Mouse (Mus musculus): ENCODE data around the gene BC005537.
"Not testable (repeated sequence)": the region's sequence is repeated elsewhere in the genome, so short reads cannot be mapped to it uniquely, and the experiment has no call there.

The BC005537 gene

DNA sequence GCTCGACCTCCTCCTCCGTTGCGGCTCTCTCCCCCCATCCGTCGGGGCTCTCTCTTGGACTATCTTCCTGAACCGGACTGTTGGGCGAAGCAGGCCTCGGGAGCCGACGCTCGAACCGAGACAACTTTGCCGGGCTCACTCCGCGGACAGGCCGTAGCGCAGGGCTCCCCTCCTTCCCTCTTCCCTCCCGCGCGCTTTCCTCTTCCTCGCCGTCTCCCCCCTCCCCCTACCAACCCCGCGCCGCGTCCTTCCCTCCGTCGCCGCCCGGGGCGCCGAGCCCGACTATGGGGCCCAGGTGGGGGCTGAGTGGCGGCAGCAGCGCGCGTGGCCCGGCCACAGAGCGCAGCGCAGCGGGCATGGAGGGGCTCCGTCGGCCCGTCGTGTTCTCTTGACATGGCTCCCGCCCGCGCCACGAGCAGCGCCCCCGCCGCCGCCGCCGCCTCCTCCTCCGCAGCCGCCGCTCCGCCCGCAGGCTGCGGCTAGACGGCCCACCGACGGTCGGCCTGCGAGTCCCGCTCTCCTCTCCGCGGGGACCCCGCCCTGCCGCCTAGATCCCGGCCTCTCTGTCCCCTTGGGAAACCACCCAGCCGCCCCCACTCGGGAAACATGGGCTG lies at the start of gene BC005537:
Gene BC005537, plus strand, starts transcription at position 350 of the 614 bp plus-strand sequence.
- in situ Hi-C loops (cut with MboI, MseI) = no loop called here

DNA sequence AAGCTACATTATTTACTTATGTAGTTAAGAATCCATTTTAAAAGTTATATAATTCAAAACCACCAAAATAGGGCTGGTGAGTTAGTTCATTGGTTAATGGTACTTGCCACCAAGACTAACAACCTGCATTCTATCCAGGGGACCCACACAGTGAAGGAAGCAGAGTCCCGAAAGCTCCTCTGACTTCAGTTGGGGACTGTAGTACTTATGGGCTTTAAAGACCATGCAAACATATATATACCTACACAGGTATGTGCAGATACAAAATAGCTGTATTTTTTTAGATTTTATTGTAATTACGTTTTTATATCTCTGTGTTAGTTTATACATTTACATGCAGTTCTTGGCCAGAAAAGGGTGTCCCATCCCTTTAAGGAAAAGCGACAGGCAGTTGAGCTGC lies 44.7 kb upstream of the BC005537 start:
- in situ Hi-C loops (cut with MboI, MseI) = loop anchor here (5.0 kb wide), 1 partner anchor 51 kb away; no protein-coding TSS in a partner anchor

DNA sequence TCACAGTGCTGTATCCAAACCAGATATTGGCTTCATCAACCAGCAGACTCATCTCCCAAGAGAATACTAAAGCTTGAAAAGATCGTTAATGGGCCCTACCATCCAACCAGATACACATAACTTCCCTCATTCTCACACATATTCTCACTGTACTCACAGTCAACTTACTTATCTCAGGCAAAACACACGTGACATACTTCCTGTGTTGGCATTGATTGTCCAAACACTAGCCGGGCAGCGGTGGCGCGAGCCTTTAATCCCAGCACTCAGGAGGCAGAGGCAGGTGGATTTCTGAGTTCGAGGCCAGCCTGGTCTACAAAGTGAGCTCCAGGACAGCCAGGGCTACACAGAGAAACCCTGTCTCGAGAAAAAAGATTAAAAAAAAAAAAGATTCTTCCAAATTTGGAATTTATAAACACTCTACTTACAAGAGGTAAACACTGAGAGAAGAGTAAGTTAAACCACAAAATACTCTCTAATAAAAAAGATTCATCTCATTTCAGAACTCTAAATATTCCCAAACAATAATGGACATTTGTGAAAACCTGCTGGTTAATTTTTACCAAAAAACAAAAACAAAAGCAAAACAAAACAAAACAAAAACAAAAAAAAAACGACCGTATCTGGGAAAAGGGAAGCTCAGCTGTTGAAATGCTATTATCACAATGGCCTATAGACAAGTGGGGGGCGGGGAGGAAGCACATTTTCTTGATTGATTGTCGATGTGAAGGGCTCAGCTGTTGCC lies 43.5 kb upstream of the BC005537 start:
- in situ Hi-C loops (cut with MboI, MseI) = loop anchor here (5.0 kb wide), 1 partner anchor 49 kb away; no protein-coding TSS in a partner anchor

DNA sequence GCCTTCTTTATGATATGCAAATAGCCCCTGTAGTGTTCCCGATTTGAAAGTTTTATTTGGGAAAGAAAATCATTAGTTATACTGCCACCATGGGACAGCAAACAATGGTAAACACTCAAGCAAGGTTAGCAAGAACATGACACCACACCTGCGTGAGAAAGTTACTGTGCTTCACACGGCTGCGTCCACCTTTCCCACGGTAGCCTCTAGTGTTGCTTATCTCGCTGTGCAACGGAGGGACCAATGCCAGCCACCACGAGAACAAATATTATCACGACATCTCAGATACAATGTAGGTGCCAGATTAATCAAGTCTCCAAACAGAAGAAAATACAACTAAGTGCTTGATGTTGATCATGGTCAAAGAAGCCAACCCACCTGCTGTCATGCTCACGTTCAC lies 42.0 kb upstream of the BC005537 start:
- in situ Hi-C loops (cut with MboI, MseI) = loop anchor here (5.0 kb wide), 1 partner anchor 48 kb away; no protein-coding TSS in a partner anchor

DNA sequence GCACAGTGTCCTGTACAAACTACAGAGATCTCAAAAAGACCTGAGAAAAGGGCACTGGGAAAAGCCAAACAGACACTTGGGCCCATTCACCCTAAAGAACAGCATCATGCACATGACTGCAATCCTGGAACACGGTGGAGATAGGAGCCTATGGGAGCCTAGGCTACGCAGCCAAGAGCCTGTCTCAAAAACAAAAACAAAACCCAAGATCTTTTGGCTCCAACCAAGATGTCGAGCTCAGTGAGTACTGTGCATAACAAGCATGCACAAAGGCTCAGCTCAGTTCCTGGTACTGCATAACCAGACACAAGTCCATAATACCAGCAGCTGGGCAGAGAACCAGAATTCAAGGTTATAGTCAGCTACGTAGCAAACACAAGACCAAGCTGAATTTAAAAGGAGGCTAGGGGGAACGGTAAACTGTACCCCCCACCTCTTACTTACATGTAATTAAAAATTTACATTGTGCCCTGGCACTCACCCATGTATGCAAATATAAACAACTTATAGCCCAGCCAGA lies 41.0 kb upstream of the BC005537 start:
- in situ Hi-C loops (cut with MboI, MseI) = no loop called here

DNA sequence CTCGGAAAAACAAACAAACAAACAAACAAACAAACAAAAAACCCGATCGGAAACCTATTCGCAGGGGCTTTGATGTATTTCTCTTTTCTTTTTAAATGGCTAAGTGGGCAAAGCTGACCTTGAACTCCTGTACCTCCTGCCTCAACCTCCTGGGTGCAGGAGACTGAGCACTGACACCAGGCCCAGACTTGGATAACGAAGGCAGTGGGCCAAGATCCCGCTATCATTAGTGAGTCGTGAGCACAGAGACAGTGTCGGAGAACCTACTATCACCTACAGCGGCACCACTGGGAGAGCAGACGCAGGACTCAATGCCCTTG lies 40.4 kb upstream of the BC005537 start:
- in situ Hi-C loops (cut with MboI, MseI) = no loop called here

DNA sequence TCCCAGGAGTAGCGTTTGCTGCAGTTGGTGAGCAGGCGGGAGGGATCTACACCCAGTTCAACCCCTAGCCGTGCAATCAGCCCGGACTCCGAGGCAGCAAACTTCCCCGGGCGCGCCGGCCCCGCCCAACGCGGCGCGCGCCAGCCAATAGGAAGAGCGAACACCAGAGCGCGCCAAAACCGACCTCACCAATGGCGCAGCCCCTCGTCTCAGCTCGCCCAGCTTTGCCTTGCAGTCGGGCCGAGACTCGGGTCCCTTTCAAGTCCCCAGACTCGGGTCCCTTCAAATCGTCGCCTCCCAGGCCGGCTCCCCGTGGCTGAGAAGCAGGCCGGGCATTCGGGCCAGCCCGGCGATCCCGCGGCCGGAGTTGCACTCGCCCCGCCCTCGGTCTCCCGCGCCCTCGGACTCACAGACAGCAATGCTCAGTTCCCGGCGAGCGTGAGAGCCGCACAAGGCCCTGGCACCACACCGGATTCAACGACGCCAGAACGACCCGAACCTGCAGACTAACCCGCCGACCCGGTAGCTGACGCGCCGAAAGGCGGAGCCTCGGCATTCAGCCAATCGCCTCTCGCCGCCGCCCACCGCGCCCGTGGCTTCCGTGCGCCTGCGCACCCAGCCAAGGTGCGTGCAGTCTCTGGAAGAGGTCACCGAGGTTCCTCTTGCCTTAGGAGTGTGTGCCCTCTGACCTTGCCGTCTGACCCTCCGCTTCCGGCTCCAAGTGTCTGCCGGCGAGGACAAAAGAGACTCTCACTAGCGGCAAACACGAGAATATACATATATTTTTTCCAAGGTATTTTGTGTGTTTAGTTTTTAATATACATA lies 39.8 kb upstream of the BC005537 start, which contains the start of gene Gmnn:
Gene Gmnn, minus strand, starts transcription at position 521 of the 825 bp plus-strand sequence.
- in situ Hi-C loops (cut with MboI, MseI) = no loop called here

DNA sequence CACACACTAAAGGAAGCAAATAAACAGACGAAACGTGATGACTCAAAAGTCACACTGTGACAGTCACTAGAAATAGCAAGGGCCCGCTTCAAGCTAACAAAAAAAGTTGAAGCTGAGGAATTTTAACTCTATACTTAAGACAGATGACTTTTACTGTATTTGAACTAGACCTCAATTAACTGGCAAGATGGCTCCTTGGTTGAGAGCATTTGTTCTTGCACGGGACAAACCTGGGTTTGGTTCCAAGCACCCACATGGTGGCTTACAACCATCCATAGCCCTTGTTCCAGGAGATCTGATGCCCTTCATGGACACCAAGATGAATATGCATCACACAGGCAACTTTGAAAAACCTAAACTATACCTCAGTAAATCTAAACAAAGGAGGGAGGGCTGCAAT lies 39.2 kb upstream of the BC005537 start:
- in situ Hi-C loops (cut with MboI, MseI) = no loop called here

DNA sequence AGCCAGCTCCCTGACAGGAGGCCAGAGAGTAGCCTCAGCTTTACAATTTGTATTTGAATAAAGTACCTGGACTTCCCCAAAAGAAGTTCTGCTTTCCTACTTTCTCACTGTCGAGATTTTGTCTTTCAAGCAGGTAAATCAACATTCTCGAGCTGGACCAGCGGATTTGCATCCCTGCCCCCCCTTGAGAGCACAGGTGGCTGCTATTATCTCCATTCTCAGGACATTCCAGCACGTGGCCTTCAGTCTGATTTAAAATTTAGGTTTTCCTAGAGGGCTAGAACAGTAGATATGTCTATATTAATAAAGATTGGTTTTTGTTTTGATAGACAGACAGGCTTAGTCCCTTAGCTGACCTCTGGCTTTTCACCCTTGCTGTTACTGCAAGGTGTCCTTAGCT lies 33.6 kb upstream of the BC005537 start:
- in situ Hi-C loops (cut with MboI, MseI) = not testable (repeated sequence)

DNA sequence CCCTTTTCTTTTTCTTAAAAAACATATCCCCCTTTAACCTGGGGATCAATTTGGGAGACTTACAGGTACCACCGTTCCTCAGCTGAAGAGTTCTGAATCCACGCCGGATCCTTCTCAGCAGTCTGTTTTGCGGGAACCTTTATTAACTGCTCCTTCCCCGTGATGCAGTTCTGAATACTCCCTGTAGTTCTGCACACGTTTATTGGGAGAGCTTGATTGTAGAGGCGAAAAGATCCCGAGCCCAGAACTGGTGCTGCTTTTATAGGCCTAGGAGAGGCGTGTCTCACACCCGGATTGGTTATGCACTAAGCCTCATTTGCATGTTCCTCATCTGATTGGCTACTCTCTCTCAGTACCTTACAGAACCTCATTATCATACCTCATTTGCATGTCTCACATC lies 30.0 kb upstream of the BC005537 start:
- in situ Hi-C loops (cut with MboI, MseI) = not testable (repeated sequence)

DNA sequence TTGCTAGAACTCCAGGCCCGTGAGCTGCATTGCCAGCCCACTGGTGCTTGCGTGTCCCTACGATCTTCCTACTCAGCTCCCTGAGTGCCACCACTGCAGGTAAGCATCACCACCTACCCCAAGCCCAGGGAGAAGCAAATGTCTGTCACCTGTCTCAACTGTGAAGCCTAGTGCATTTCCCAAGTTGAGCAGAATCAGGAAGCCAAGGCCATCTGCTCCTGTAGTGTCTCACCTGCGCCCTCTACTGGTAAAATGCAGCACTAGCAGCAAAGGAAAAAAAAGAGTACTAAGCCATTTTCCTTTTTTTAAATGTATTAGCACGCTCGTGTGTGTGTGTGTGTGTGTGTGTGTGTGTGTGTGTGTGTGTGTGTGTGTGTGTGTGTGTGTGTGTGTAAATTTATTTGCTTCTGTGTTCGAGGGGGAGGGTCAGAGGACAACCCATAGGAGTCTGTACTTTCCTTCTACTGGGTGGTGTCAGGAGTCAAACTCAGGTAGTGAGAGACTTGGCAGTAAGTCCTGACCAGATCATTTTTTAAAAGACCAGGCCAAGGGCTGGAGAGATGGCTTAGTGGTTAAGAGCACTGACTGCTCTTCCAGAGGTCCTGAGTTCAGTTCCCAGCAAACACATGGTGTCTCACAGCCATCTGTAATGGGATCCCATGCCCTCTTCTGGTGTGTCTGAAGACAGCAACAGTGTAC lies 25.2 kb upstream of the BC005537 start:
- in situ Hi-C loops (cut with MboI, MseI) = no loop called here

DNA sequence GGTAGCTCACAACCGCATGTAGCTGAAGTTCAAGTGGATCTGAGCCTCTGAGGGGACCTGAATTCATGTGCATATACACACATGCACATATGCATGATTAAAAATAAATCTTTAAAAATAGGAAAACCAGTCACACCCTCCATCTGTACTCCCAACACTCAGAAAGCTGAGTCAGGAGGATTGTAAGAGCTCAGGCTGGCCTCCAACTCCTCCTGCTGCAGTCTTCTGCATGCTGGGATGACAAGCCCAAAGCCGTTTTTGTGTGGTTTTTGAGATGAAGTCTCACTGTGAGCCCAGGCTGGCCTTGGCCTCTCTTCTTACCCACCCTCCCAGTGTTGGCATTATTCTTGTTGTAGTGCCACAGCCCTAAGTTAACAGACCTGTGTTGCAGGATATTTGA lies 23.4 kb upstream of the BC005537 start:
- in situ Hi-C loops (cut with MboI, MseI) = no loop called here

DNA sequence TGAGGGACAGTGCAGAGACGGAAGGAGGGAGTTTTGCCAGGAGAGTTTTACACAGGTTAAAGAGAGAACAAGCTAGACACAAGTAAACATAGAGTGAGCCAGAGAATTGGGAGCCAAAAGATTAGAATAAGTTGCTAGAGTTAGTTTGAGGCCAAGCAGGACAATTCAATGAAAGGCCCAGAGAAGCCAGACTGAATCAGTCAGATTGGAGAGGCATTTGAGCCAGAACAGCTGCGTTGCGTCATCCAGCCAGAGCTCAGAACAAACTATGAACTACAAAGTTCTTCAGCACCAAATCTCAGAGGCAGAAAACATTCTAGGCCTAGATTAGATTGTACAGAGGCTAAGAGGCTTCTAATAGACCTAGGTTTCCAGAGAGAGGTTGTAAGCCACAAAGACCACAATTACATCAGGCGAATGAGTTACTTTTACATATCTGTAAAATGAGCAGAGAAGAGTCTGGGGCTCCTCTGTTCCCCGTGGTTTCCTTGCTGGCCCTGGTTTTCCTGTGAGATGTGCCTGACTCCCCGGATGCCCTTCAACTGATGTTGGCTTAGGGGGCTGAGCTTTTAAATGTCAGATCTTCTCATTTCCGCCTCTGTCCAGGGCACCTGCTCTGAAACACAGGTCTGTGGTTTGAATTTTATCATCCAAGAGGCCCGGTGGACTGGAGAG lies 22.6 kb upstream of the BC005537 start:
- in situ Hi-C loops (cut with MboI, MseI) = no loop called here

DNA sequence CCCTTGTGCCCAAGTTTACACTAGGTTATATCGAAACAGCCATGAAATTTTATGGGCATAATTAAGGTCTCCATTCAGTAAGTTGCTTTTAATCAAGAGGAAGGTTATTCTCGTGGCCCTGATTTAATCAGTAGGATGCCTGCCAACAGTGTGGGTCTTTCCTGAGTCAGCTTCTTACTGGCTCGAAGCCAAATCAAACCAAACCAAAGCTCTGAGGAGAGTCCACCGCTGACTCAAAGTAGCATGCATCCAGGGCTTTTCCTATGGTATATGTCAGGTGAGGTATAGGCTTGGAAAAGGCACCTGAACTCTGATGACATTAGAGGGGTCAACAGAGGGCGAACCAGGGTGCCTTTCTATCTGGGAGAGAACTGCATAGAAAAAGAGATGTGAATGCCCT lies 19.5 kb upstream of the BC005537 start:
- in situ Hi-C loops (cut with MboI, MseI) = no loop called here

DNA sequence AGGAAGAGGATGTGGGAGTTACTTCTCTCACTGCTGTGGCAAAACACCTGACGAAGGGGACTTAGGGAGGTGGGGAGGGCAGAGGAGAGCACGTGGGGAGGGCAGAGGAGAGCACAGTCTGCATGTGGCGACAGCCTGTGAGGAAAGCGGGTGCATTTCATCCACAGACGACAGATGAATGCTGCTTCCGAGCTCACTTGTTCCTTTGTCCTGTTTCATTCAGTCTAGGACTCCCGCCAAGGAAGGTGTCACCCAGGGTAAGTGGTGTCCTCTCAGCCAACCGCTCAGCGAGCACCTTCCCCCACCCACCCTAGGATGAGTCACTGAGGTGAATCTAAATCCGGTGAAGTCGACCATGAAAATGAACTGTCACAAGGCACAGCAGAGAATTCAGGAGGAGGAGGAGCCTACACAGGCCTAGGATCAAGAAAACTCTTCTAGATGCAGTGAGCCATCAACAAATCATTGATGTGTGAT lies 15.4 kb upstream of the BC005537 start:
- in situ Hi-C loops (cut with MboI, MseI) = no loop called here

DNA sequence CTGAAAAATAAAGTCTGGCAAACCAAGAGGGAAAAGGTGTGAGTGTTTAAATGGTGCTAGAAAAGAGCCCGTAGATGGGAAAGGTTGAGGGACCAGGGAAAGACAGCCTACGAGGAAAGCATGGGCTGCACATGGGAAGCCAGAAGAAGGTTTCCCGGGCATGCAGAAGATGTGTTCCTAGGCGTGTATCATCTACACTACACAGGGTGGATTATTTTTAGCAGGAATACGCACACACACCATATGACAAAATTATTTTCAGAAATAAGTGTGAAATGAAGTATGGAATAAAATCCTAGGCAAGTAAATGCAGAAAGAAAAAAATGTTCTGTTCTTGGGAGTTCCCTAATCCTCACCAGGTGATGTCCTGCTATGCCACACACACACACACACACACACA lies 14.0 kb upstream of the BC005537 start:
- in situ Hi-C loops (cut with MboI, MseI) = no loop called here

DNA sequence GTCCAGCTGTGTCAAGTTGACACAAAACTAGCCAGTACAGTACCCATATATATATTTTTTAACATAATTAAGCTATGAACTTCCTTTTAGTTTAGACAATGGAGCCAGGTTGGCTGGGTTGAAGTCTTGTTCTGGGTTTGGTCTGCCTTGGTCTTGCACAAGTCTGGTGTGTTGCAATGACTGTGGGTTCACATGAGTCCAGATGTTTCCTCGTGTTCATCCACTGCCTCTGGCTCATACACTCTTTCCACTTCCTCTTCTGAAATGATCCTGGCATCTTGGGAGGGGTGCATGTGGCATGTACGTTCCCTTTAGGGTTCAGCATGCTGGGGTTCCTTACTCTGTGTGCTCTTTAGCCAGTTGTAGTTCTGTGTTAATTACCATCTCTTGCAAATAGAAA lies 10.1 kb upstream of the BC005537 start:
- in situ Hi-C loops (cut with MboI, MseI) = no loop called here

DNA sequence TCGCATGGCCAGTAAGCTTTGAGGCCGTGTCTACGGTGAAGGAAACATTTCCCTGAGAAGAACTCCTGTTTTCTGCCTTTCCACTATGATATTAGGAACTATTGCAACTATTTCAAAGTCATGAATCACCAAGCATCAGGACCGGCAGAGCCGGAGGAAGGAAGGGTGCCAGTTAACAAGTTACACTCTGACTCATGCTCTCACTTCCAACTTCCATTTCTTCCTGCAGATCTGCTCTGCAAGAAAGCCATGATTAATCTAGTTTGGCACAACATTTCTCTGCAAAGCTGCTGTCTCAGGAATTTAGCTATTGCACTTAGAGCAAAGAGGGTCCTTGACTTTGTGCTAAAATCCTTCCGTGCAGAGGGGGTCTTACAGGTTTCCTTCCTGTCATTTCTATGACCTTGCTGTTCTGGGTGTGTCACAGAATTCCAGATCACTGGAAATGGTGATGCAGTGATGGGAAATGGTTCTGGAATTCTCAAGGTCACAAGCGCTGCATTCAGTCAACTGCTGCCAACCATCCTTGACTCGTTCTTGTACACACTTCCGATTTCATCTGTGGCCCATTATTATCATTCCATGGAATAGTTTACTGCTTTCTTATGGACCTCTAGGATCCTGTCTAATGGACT lies 8.9 kb upstream of the BC005537 start:
- in situ Hi-C loops (cut with MboI, MseI) = no loop called here

DNA sequence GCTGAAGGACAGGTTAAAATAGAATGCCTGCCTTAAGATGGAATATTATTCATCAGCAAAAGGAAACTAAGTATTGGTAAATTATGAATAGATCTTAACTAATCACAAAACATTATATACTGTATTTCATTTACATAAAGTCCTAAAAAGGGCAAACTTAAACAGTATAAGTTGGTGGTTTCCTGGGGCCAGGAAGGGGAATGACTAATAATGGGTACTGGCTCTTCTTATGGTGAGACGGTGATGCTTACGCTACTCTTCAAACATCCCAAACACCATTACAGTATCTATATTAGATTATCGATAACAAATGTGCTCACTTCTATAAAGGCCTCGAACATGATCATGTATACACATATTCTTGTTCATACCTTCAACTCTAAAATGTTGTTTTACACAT lies 2.8 kb upstream of the BC005537 start:
- in situ Hi-C loops (cut with MboI, MseI) = no loop called here

DNA sequence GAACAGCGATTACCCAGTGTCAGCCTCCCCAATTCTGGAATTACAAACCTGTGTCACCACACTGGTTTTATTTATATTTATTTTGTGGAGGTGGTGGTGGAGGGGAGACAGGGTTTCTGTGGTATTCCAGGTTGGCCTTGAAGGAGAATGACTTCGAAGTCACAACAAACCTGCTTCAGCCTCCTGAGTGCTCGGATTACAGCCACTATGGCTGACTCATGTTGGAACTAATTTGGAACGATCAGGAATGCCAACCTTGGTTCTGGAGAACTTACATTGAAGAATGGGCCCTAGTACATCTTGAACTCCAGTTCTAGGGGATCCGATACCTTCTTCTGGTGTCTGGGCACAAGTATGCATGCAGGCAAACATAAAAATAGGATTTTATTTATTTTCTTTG lies 2.1 kb upstream of the BC005537 start:
- in situ Hi-C loops (cut with MboI, MseI) = no loop called here

Measured in T-helper 2 cell (primary cell).